Mouse (Mus musculus) liver, postnatal 0 days (tissue): ENCODE data around the gene Plekhg3.

Source experiments
- CTCF ChIP-seq: sonication (generic); IDR thresholded peaks from 2 replicates; pipeline ENCODE4 v1.5.1; 2016; ENCODE audit warnings: antibody characterized with exemption, low read depth
- EP300 ChIP-seq: IDR thresholded peaks from 2 replicates; pipeline ENCODE4 v1.6.1; 2016; ENCODE audit warnings: antibody characterized with exemption, low read depth, mild to moderate bottlenecking

DNA sequence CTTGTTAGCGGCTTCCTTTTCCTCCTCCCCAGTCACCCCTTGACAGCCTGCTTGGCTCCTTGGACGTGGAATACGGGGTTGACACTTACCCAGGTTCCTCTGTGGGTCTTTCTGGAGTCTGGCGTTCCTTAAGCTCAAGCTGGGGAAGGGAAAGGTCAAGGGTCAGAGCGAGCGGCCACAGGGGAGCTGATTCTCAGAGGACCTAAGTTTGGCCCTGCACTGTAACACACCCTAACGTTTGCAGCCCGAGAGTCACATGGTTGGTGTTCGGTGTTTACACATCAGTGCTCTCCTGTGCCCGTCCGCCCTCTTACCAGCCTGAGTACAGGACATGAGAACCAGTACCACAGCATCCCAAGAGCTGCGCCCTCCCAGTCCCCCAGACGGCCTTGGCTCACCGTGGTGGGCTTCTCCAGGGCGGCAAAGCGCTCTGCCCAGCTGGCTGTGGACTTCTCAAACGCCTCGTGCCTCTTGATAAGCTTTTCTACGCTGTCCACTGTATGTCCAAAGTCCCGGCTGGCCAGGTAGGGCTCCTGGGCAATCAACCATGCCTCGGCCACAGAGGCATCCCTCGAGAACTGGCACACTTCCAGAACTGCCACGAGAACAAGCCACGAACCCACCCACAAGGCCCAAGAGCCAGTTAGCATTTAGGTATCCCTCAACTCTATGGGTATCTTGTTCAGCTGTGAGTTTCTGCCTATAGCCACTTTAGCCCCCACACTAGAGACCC, 67.7 kb downstream of the Plekhg3 start:
- TF ChIP-seq CTCF, result no peak
- TF ChIP-seq EP300, result no peak
